Mouse (Mus musculus): ENCODE data around the gene Rap1gds1. TPM values are rescaled to one million over a fixed set of nuclear protein-coding genes. Genes with fewer than 3 reads are reported as not detected.

The Rap1gds1 gene
- total RNA-seq, 2 experiments from 2014 or later: 210 to 216 TPM

DNA sequence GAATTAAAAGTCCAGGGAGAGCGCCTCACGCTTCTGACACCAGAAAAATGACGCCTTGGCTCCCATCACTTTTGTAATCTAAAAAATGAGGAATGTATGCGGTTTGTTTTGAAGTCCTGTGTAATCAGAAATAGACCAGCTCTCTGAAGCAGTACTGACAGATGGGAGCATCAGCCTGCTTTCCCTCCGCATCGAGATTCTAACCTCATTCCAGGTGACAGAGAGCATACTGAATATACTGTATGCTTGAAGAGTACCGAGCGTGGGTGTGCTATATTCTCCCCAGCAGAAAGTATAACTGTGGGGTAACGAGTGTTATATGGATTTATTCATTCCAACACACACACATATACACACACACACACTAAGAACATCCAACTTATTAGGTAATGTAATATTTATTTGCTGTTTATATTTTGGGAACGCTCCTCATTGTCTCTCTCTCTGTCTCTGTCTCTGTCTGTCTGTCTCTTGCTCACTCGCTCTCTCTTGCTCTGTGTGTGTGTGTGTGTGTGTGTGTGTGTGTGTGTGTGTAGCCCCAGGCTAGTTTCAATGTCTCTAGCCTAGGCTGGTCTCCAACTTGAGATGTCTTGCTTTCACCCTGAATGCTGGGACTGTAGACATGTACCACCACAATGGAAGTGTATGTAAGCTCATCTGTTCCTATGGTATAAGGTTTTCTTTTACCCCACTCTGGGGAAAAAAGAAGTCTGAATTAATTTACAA lies 193.8 kb downstream of the Rap1gds1 start:
- DNase-seq (ENCODE audit: low spot score in 2 of 2): no peak
- no peak for TF ChIP-seq CTCF (conservative IDR thresholded peaks at IDR 0.05)
- no peak overlapping the region for H3K4me3 ChIP-seq
- peak overlapping the region; percentile 67; the same call in 1 of the 2 replicates for H3K27ac ChIP-seq

DNA sequence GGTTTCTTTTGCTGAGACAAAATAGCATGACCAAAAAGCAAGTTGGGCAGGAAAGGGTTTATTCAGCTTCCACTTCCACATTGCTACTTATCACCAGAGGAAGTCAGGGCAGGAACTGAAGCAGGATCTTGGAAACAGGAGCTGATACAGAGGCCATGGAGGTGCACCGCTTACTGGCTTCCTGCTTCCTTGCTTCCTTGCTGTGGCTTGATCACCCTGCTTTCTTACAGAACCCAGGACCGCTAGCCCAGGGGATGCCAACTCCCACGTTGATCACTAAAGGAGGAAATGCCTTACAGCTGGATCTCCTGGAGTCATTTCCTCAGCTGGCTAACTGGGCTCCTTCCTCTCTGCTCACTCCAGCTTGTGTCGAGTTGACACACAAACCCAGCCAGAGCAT lies 197.3 kb downstream of the Rap1gds1 start:
- H3K4me3 ChIP-seq: no peak overlapping the region
- TF ChIP-seq CTCF (conservative IDR thresholded peaks at IDR 0.05): no peak
- H3K27ac ChIP-seq: peak overlapping the region; percentile 57; the same call in 1 of the 2 replicates
- DNase-seq (ENCODE audit: low spot score in 2 of 2): no peak

DNA sequence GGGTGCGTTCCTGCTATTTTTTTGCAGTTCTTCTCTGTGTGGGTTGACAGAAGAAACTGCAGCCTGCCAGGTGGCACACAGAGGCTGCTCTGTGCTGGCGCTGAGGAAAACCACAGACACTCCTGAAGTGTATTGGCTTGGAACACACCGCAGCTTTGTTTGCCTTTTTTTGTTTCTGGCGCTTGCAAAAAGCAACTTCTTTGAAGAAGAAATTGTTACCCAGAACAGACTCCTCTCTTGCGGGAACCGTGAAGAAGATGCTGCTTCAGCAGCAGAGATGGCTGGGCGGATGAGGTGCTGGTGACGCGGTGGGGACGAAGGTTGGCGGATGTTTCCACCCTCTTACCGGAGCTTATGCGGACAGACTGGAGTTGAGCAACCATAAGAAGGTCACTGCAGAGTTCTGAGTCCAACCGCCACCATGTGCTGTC lies 198.1 kb downstream of the Rap1gds1 start:
- H3K27ac ChIP-seq: peak overlapping the region; percentile 57; the same call in 1 of the 2 replicates
- no peak for DNase-seq (ENCODE audit: low spot score in 2 of 2)
- no peak overlapping the region for H3K4me3 ChIP-seq
- TF ChIP-seq CTCF (conservative IDR thresholded peaks at IDR 0.05): no peak

DNA sequence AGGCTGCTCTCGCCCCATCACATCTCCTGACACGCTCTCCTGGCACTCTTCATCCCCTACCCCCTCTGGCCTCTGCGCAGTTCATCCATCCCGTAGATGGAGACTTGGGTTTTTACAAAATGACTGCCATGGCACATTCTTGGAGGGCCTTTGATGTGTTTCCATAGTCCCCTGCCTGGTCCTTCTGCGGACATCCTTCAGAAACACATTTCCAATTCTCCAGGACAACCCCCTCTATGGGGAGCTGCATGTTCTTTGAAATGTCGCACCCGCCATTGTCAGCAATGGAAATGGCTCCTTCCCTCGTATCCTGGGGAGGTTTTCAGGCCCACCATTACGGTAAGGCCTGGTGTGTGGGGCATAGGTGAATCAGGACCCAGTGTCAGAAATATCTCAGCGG lies 198.6 kb downstream of the Rap1gds1 start:
- H3K27ac ChIP-seq: peak overlapping the region; percentile 57; the same call in 1 of the 2 replicates
- no peak overlapping the region for H3K4me3 ChIP-seq
- TF ChIP-seq CTCF (conservative IDR thresholded peaks at IDR 0.05): no peak
- no peak for DNase-seq (ENCODE audit: low spot score in 2 of 2)

DNA sequence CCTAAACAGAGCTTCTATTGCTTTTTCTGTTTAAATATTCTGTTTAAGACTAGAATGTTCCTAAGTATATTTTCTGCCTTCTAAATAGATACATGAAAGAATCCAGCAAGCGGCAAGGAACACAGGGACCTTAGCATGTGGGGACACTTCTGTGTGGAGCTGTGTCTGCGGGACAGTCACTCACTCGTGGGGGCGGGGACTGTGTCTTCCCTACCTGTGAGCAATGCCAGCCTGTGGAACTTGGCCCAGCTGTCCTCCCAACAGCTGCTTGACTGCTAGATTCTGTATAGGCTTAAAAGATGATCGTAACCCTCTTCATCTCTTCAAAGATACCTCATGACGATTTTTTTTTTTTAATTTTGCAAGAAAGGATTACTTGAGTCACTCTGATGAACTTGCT lies 199.1 kb downstream of the Rap1gds1 start:
- peak overlapping the region; percentile 57; the same call in 1 of the 2 replicates for H3K27ac ChIP-seq
- no peak overlapping the region for H3K4me3 ChIP-seq
- no peak for TF ChIP-seq CTCF (conservative IDR thresholded peaks at IDR 0.05)
- no peak for DNase-seq (ENCODE audit: low spot score in 2 of 2)

Other genes starting within 250 kb of the Rap1gds1 start
- not detected for gene Stpg2, start 130.5 kb upstream of the Rap1gds1 start, total RNA-seq (2021)